Mouse (Mus musculus) retina, postnatal 1 day (tissue): Measurements from ENCODE around the gene Tnr.

Experiments
- DNase-seq: peaks from one replicate; pipeline ENCODE4 v3.0.0-alpha.2; 2012

The Tnr gene

GRCm38 (mm10) chr1:159566046-159566445 lies 42.5 kb downstream of the Tnr start:
- no peak for DNase-seq

- DNase-seq, result no peak
Measured at GRCm38 (mm10) chr1:159567171-159567570, 43.6 kb downstream of the Tnr start.

DNA sequence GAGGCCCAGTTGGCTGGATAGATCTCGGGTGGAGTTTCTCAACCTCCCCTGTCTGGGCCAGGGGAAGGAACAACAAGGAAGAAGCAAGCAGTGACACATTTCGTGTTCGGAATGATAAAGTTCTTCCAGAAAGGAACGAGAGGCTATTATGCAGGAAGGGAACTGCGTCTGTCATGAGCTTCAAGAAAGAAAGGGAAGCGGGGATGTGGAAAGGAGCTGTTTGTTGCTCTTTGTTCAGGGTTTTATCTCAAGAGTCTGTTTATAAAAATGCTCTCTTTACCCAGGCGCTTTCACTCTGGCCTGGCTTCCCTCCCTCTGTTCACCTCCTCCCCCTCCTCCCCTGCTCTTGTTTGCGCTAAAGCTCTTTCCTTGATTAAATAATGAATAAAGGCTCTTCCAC lies 46.7 kb downstream of the Tnr start:
- DNase-seq, result no peak

DNA sequence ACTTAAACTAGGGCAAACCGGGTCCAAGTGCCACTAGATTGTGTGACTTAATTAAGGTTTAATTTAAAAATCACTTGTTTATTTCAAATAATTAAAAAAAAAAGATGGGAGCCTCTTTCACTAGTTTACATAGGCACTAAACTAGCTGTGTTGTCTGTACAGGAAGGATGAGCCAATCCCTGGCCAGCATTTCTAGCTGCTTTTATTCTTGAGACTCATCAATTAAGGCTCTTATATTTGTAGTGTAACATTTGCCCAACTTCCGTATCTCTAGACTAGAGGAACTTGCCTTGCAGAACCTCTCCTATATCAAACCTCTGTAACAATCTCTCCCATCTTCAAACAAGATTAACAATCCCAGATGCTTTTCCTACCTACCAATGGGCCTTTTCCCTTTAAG lies 47.3 kb downstream of the Tnr start:
- DNase-seq, result no peak

GRCm38 (mm10) chr1:159571951-159572350 lies 48.4 kb downstream of the Tnr start:
- no peak for DNase-seq

- DNase-seq, result no peak
Measured at GRCm38 (mm10) chr1:159573116-159573515, 49.5 kb downstream of the Tnr start.

DNA sequence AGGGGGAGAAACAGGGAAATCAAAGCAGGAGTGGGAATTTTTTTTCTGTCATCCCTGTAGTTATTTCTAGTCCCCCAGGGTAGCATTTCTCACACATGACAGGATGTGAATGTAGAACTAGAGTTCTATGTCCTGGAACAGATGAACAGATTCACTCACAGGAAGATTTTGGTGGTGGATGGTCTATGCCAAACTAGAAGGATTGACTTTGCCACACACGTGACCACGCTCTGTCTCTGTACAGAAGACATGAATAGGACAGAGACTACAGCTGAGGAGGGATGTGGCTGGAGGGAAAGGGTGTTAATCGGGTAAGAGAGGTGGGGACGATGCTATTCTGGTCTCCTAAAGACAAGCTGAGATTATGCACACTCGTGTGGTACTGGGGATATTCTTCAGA lies 51.1 kb downstream of the Tnr start:
- no peak for DNase-seq

DNA sequence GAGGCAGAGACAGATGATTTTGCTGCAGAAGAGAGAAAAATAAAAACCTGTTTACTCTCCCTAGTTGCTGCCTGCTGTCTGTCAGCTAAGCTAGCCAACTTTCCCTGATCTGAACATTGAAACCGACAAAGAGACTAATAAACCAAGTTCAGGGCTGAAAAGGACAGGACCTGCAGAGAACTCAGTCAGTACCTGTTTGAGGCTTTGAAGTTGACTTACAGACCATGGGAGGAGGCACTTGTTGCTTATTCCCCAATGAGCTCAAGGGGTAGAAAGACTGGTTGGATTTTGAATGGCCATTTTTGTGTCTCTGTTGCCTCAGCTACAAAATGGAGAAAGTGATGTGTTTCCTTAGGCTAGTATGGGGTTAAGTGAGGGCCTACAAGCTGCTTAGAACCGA lies 52.7 kb downstream of the Tnr start:
- DNase-seq, result no peak

DNA sequence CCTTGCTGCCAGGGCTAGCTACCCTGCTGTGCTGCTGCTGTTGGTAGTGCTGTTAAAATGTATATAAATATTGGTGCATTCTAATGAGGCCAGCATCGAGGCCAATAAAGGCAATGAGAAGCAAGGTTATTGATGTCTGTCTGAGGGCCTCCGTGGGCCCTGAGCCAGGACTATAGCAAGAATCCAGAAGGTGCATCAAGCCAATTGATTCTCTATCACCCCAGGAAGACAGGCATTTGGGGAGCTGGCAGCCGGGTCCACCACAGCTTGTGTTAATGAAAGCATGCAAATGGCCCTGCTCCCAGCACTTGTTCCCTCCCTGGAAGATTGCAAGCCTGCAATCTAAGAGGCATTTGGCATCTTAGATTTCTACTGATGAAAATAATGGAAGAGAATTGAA lies 54.8 kb downstream of the Tnr start:
- no peak for DNase-seq

GRCm38 (mm10) chr1:159580335-159580921 lies 56.9 kb downstream of the Tnr start:
- peak; percentile 41 for DNase-seq

DNA sequence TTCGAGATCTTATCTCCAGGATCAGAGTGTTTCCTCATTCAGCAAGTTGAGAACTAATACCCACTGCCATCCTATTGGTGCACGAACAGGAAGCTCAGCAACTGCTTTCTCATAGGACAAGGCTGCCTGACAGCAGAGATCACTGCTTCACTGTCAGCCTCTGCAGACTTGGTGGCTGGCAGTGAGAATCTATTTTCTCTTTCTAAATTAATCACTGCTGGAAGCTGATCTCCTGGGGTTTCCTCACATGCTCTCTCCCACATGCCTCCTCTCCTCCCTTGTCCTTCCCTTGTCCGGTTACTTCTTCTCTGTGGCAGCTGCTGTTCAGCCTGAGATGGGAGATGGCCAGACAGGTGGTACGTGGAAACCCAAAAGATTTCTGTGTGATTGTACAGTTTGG lies 60.3 kb downstream of the Tnr start:
- no peak for DNase-seq

- no peak for DNase-seq
Measured at GRCm38 (mm10) chr1:159588741-159589140, 65.2 kb downstream of the Tnr start.

DNA sequence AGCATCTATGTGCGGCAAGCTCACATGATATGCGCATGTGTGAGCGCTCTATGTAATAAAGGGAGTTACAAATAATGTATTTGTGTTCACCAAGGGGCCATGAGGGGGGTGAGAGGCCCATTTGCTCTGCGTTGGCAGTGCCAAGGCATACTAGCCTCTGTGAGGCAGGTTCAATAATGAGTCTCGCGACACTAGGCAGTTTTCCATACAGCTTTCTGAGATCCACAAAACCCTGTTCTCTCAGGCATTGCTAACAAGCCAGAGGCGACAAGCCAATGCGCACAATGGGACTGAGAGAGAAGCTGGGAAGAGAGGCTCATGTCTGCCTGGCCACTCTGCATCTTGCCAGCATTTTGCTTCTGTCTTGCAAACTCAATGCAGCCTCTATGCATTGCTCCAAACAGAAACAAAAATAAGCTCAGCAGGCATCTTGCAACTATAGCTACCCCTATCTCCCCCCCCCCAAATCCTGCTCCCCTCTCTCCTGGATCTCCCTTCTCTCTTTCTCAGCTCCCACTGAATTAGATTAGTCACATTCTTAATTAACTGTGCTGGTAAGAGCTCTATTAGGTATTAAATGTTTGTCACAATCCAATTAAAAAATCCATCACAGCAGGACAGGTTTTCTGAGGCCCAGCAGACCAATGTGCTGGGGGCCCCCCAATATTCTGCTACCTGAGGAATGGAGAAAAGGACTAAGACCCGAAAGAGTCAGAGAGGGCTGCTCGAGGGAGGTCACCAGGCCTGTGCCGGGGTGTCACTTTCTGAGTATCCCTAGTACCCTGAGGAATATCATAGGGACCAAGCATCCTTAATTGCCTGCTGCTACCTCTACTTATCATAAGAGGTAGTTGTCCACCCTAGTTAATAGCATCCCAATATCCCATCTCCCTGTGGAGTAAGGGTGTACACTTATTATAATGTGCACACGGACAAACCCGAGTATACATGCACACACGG lies 70.8 kb downstream of the Tnr start:
- peak; percentile 71 for DNase-seq

GRCm38 (mm10) chr1:159595729-159596128 lies 72.2 kb downstream of the Tnr start:
- no peak for DNase-seq

- no peak for DNase-seq
Measured at GRCm38 (mm10) chr1:159596640-159597039, 73.1 kb downstream of the Tnr start.

- DNase-seq, result no peak
Measured at GRCm38 (mm10) chr1:159613561-159613960, 90.0 kb downstream of the Tnr start.

- DNase-seq, result no peak
Measured at GRCm38 (mm10) chr1:159614062-159614601, 90.6 kb downstream of the Tnr start.

GRCm38 (mm10) chr1:159614644-159615431 lies 91.3 kb downstream of the Tnr start:
- DNase-seq, result peak; percentile 46

- DNase-seq, result peak; percentile 35
Measured at GRCm38 (mm10) chr1:159615686-159616085, 92.1 kb downstream of the Tnr start.

- DNase-seq, result no peak
Measured at GRCm38 (mm10) chr1:159619205-159619604, 95.6 kb downstream of the Tnr start.

DNA sequence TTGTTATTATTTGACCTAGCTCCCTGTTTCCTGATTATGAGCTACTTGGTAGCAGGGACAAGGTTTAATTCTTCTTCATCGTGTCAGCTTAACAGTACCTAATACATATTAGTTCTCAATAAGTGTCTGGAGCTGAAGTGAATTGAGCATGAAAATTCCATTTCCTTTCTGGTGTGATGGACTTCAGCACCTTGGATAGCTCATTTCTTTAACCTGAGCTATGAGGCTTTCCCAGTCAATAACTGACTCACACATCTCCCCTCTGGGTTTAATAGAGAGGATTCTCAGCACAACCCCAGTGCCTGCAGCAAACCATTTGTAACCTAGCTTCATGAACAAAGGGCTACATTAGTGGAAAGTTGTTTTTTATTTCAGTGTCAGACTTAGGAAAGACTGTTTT lies 97.8 kb downstream of the Tnr start:
- peak; percentile 46 for DNase-seq

DNA sequence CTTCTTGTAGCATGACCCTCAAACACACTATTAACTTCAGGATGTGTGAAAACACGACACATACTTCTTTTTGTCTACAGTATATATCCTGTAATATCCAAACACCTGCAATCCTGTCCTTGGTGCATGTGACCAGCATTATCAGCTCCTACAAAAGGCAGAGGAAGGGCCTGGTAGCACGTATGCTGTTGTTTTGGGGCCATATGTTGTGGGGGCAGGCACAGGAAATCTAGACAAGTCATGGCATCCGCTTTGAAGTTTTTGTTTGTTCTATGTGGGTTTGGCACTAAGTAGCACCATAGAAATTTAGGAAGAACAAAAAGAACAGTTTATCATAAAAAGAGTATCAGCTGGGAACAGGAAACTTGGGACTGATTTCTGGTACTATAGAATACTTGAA lies 105.5 kb downstream of the Tnr start:
- no peak for DNase-seq
